Mouse (Mus musculus): ENCODE results near the gene Miga1. TPM values are rescaled to one million over a fixed set of nuclear protein-coding genes. Genes with fewer than 3 reads are reported as not detected.
"Not testable (repeated sequence)": the region's sequence is repeated elsewhere in the genome, so short reads cannot be mapped to it uniquely, and the experiment has no call there.

Miga1 gene
- total RNA-seq, 1 experiment from 2014 or later, result 29.1 TPM

- ATAC-seq (replicated peaks; ENCODE audit: low read depth, poor library complexity, severe bottlenecking), result no peak
These were observed 7.5 kb downstream of the Miga1 start for GRCm38 (mm10) chr3:152332545-152333300.

- no peak for ATAC-seq (replicated peaks; ENCODE audit: low read depth, poor library complexity, severe bottlenecking)
These were observed 8.1 kb downstream of the Miga1 start for GRCm38 (mm10) chr3:152332104-152332503.

GRCm38 (mm10) chr3:152321765-152322547, 18.3 kb downstream of the Miga1 start:
- no peak for ATAC-seq (replicated peaks; ENCODE audit: low read depth, poor library complexity, severe bottlenecking)

- no peak for ATAC-seq (replicated peaks; ENCODE audit: low read depth, poor library complexity, severe bottlenecking)
These were observed 19.1 kb downstream of the Miga1 start for GRCm38 (mm10) chr3:152320972-152321645.

- not testable (repeated sequence) for ATAC-seq (replicated peaks; ENCODE audit: low read depth, poor library complexity, severe bottlenecking)
These were observed 23.6 kb downstream of the Miga1 start for GRCm38 (mm10) chr3:152316447-152317173.

GRCm38 (mm10) chr3:152315613-152316012, 24.6 kb downstream of the Miga1 start:
- peak; percentile 100 for ATAC-seq (replicated peaks; ENCODE audit: low read depth, poor library complexity, severe bottlenecking)

GRCm38 (mm10) chr3:152314666-152315065, 25.5 kb downstream of the Miga1 start:
- not testable (repeated sequence) for ATAC-seq (replicated peaks; ENCODE audit: low read depth, poor library complexity, severe bottlenecking)

- ATAC-seq (replicated peaks; ENCODE audit: low read depth, poor library complexity, severe bottlenecking), result no peak
These were observed 31.0 kb downstream of the Miga1 start for GRCm38 (mm10) chr3:152309250-152309645.

GRCm38 (mm10) chr3:152308485-152309249, 31.5 kb downstream of the Miga1 start:
- ATAC-seq (replicated peaks; ENCODE audit: low read depth, poor library complexity, severe bottlenecking), result no peak

- ATAC-seq (replicated peaks; ENCODE audit: low read depth, poor library complexity, severe bottlenecking), result no peak
These were observed 34.2 kb downstream of the Miga1 start for GRCm38 (mm10) chr3:152305971-152306370.

GRCm38 (mm10) chr3:152305080-152305479, 35.1 kb downstream of the Miga1 start:
- ATAC-seq (replicated peaks; ENCODE audit: low read depth, poor library complexity, severe bottlenecking), result no peak

- ATAC-seq (replicated peaks; ENCODE audit: low read depth, poor library complexity, severe bottlenecking), result no peak
These were observed 36.0 kb downstream of the Miga1 start for GRCm38 (mm10) chr3:152304093-152304815.

- no peak for ATAC-seq (replicated peaks; ENCODE audit: low read depth, poor library complexity, severe bottlenecking)
These were observed 37.2 kb downstream of the Miga1 start for GRCm38 (mm10) chr3:152302991-152303390.

GRCm38 (mm10) chr3:152300376-152301337, 39.5 kb downstream of the Miga1 start:
- ATAC-seq (replicated peaks; ENCODE audit: low read depth, poor library complexity, severe bottlenecking), result no peak

GRCm38 (mm10) chr3:152295896-152296295, 44.3 kb downstream of the Miga1 start:
- no peak for ATAC-seq (replicated peaks; ENCODE audit: low read depth, poor library complexity, severe bottlenecking)

GRCm38 (mm10) chr3:152294400-152294799, 45.8 kb downstream of the Miga1 start:
- no peak for ATAC-seq (replicated peaks; ENCODE audit: low read depth, poor library complexity, severe bottlenecking)

- no peak for ATAC-seq (replicated peaks; ENCODE audit: low read depth, poor library complexity, severe bottlenecking)
These were observed 46.6 kb downstream of the Miga1 start for GRCm38 (mm10) chr3:152293530-152294181.
